ENCODE assay signal across 24 mouse cellular contexts in genomic region chr8:79748591-79748990, GRCm38 (mm10).
"Had no signal": no experiment of that assay in that cellular context is flagged by ENCODE, and none has a peak within 500 bp of the region (broad histone marks: within the 10 kb centered on the region; RNA-seq: fewer than 3 reads in every experiment).

No protein-coding gene starts in this region.

- H3K9ac ChIP-seq: heart, embryonic 13.5 days; heart, embryonic 15.5 days; hindbrain, embryonic 13.5 days; hindbrain, embryonic 15.5 days; kidney, embryonic 15.5 days; limb, embryonic 13.5 days had no signal

- H3K4me2 ChIP-seq: heart, embryonic 11.5 days; heart, embryonic 13.5 days; heart, embryonic 15.5 days; hindbrain, embryonic 13.5 days; hindbrain, embryonic 15.5 days; kidney, embryonic 15.5 days; limb, embryonic 13.5 days; liver, embryonic 11.5 days had no signal

- DNase-seq: gastrocnemius, postnatal 14 days; gastrocnemius, postnatal 36 days; heart, adult 11 months; heart, adult 2 months; heart, postnatal 14 days; heart, postnatal 36 days; kidney, adult 11 months; kidney, adult 2 months; kidney, adult 9 months; kidney, postnatal 14 days; kidney, postnatal 36 days; liver had no signal

- H3K4me1 ChIP-seq: heart, embryonic 13.5 days; kidney, embryonic 15.5 days had no signal

- ATAC-seq: hindbrain, postnatal 0 days; intestine, embryonic 16.5 days had no signal

- H3K27me3 ChIP-seq: heart, embryonic 13.5 days; heart, embryonic 15.5 days; hindbrain, embryonic 13.5 days; hindbrain, embryonic 15.5 days; kidney, embryonic 15.5 days; limb, embryonic 13.5 days had no signal

- H3K4me3 ChIP-seq: heart, adult 2 months; heart, embryonic 13.5 days; heart, embryonic 15.5 days; hindbrain, embryonic 13.5 days; hindbrain, embryonic 15.5 days; kidney, embryonic 15.5 days; left cerebral cortex, adult 2 months; limb, embryonic 13.5 days had no signal

- H3K27ac ChIP-seq: heart, adult 2 months; heart, embryonic 13.5 days; heart, embryonic 15.5 days; hindbrain, embryonic 13.5 days; hindbrain, embryonic 15.5 days; hindbrain, postnatal 0 days; kidney, embryonic 15.5 days; kidney, postnatal 0 days; left cerebral cortex, adult 2 months; limb, embryonic 13.5 days had no signal

- H3K9me3 ChIP-seq: heart, embryonic 13.5 days; heart, embryonic 15.5 days; hindbrain, embryonic 15.5 days; kidney, embryonic 15.5 days; limb, embryonic 13.5 days had no signal
